Mouse (Mus musculus) kidney, postnatal 36 days (tissue): Measurements from ENCODE around the gene Ddx23.

Source experiments
- DNase-seq, 2 experiments: peaks; one replicate each; pipeline ENCODE4 v3.0.0; 2021 to 2022; ENCODE audit warnings: mixed read lengths in 2 of 2

Gene Ddx23

GRCm38 (mm10) chr15:98632107-98632744 is 30.5 kb downstream of the Ddx23 start:
- DNase-seq: peak; percentile 77 to 81

DNA sequence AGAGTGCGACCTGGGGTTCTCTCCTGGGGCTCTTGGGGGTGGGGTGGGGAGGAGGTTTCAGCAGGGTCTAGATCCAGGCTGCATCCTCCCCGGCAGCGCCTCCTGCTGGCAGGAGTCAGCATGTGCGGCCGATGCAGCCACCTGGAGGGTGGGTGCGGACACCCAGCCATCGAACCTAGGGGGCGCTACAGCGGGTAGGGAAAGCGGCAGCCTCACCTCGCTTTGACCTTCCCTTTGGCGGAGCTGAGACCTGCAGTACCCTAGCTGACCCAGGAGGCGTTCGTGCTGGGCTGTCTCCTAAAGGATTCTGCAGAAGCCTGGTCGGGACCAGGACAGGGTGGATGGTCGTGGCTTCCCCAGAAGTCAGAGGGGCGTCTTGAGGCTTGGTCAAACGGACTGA is 31.2 kb downstream of the Ddx23 start:
- peak; percentile 56 to 87 for DNase-seq

DNA sequence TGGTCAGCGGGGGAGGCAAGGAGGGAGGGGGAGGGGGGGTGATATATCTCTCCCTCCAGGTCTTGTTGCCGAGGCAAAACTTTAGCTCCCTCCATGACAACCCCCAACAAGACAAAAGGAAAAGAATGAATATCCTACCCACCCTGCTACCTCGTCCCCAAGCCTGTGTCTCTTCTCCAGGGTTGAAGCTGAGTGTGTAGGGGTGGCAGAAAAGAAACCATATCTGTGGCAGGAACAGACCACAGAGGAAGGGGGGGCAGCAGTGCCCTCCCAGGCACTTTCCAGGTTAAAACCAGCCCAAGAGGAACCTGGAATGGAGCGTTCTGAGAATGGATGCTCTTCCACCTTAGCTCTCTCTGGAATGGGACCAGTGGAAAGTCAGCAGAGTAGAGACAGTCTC is 32.2 kb downstream of the Ddx23 start, which contains the start of gene Cacnb3:
Cacnb3 (plus strand) TSS at position 301 of the 400 bp plus-strand sequence.
- no peak for DNase-seq

DNA sequence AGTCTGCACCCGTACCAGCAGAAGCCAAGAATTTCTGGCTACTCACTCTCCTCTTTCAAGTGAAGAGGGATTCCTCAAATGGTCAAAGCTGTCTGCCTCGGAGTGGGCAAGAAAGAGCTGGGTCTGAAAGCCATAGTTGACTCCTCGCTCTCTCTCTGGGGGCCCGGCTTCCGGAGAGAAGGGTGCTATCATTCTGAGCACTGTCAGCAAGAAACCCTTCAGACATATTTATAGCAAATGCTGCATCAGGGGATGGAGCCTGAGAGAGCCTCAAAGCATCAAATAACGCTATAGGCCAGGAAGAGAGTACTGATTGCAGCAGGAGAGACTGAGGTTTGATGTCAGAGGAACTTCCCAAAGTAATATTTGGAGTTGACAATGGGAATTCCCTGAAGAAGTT is 33.2 kb downstream of the Ddx23 start:
- no peak for DNase-seq

DNA sequence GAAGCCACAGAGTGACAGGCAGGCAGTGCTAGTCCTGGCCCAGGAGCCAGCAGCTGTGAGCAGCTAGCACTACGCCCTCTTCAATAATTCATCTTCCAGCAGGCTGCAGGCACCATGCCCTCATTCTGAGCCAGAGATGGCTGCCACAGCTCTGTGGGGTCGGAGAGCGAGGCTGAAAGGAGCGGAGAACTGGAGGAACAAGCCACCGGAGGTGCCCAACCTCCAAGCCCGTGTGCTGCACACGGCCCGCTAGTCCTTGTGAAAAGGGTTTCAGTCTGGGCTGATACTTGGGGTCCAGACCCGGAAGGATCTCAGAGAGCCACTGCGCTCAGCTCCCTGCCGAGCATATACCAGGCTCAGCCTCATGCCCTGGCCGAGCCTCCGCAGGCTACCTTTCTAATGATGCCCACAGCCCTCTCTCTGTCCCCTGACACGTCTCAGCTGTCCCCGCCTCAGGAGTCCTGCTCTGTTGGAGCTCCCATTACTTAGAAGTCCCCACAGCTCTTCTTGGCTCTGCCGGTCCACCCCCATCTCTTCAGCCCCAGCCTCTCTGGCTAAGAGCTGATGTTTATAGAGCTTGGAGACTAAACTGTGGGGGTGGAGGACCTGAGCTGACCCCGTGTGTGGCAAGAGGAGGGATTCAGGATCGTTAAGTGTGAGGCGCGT is 34.0 kb downstream of the Ddx23 start:
- DNase-seq: no peak

- DNase-seq: no peak
Observed at GRCm38 (mm10) chr15:98626487-98627212, 36.0 kb downstream of the Ddx23 start.

GRCm38 (mm10) chr15:98626078-98626477 is 36.6 kb downstream of the Ddx23 start:
- peak in 1 of 2 experiments; percentile 27 for DNase-seq

DNA sequence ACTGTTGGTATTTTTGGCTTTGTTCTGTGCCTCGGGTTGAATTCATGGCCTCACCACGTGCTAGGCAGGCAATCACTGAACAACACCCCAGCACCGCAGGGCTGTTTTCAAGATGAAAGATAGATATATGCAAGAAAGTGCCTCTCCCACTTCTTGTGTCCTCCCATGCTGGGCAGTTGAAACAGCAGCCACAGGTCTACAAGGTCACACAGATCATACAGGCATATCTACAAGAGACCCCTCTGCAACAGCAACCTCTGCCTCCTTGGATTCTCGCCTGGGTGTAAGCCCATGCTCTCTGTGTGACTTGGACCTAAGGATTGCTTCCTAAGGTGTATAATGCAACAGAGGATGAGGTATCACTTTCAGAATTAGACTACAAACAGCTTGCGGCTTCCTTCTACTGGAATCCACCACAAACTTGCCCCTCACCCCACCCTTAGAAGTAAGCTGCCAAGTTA is 39.3 kb downstream of the Ddx23 start:
- no peak for DNase-seq

DNA sequence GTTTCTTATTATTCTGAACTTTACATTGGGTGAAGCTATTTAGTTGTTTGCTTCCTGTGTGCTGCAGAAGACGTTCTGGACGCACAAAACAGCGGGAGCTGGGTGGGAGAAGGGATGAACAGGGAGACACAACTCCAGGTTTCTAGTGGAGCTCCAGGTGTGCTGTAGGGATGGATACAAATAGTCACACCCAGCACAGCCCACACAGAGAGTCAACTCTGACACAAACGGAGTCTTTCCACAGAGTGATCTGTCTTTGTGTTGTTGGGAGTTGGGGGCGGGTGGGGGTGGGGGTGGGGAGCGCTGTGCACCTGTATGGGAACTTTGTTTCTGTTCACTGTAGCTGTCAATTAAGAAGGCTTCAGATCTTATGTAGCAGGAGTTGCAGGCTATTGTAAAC is 40.0 kb downstream of the Ddx23 start:
- DNase-seq: no peak

DNA sequence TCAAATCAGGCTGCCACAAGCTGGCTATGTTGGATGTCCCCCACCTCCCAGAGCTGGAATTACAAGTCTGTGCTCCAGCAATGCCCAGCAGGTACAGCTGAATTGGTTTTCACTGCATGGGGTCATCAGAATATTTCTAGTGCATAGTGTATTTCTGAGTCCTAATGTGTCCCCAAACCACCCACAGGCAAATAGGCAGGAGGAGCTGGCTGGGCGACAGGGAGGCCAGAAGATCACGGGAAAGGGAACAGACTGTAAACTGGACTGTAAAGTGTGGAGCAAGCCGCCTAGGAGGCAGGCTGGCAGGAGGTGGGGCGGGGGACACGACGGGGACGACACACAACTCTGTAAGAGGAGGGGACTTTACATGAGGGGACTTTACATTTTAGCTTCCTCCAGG is 40.5 kb downstream of the Ddx23 start:
- peak; percentile 50 to 58 for DNase-seq

- peak; percentile 62 to 84 for DNase-seq
Observed at GRCm38 (mm10) chr15:98617176-98617537, 45.5 kb downstream of the Ddx23 start.

GRCm38 (mm10) chr15:98616362-98617175 is 46.1 kb downstream of the Ddx23 start:
- DNase-seq: peak; percentile 53 to 60

- no peak for DNase-seq
Observed at GRCm38 (mm10) chr15:98615751-98616150, 46.9 kb downstream of the Ddx23 start.

DNA sequence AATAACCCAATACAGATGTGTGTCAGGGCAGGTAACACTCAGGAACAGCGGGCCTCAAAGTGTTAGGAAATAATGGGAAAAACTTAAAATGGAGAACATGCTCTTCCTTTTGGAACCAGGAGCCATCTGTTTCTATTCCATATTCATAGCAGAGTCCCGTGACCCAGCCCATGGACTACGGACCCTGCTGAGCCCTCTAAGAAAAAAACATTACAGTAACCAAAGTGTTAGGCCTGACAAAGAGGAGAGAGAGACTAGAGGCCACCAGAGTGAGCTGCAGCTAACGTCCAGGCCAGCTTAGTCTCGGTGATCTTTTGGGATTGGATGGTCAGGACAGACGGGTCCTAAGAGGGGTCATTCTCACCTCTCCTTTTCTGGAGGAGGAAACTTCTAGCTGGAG is 47.7 kb downstream of the Ddx23 start:
- peak; percentile 65 to 66 for DNase-seq

- DNase-seq: peak; percentile 77 to 83
Observed at GRCm38 (mm10) chr15:98614551-98614950, 48.1 kb downstream of the Ddx23 start.

GRCm38 (mm10) chr15:98612229-98612628 is 50.5 kb downstream of the Ddx23 start:
- DNase-seq: no peak

GRCm38 (mm10) chr15:98610131-98610633 is 52.5 kb downstream of the Ddx23 start:
- DNase-seq: no peak

DNA sequence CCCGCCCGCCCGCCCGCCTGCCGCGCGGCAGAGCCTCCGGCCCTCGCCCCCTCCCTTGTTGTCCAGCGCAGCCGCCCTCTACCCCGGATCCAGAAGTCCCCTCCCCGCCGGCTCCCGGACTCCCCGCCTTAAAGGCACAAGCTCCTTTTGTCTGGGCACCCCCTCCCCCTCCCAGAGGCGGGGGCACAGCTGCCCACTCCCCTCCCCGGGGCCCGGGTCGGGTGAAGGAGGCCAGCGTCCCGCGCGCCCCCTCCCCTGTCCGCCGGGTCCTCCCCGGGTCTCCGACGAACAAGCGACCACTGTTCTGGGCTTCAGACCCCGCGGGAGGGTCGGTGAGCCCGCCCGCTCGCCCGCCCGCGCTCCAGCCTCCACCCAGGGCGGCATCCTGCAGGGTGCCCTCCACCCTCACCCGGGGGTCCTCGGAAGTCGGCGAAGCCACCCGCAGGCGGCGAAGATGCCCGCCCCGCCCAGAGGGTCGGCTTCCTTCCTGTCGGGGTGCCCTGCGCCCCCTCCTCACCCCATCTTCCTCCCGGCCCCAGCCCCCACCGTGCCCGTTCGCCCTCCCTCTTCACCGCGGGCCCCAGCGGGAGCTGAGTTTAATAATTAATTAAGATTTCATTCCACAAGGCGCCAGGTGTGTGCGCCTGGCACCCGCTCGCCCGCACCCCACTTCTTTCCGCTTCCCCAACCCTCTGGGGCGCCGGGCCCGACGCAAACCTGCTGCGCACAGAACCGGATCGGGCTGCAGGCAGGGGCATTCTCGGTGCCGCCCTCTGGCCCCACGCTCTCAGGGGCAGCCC is 53.2 kb downstream of the Ddx23 start, which contains the start of gene Adcy6:
Adcy6 (minus strand) TSS at position 746 of the 800 bp plus-strand sequence.
- DNase-seq: peak; percentile 92 to 93

GRCm38 (mm10) chr15:98608784-98609250 is 53.9 kb downstream of the Ddx23 start:
- DNase-seq: peak in 1 of 2 experiments; percentile 47

DNA sequence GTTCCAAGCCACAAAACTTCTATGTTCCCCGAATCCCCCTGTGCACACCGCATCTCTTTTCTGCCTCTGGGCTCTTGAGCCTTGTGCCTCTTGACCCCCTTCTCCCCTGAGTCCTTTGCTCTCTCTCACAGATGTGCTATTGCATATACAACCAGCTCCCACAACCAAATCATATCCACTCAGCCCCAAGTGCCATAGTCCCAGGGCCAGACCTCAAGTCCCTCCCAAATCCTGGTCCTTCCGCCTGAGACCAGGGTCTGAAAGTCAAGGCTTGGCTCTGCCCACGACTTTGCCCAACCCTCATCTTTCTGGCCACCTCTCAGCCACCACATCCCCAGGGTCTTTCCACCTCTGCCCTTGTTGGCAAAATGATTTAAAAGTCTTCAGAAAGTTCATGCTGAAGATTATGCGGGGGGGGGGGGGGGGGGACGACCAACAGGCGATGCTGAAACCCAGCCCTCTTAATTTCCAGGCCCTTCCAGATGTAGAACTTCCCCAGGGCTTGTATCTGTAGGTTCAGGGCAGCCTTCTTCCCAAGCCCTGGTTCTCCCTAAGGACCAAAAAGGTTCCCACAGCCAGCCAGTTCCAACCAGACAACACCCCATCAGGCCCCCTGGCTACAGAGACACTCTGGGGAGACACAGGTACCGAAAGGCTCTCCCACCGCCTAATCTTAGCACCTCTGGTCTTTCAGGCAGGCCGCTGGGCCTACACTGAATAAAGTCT is 54.5 kb downstream of the Ddx23 start:
- peak in 1 of 2 experiments; percentile 42 for DNase-seq

DNA sequence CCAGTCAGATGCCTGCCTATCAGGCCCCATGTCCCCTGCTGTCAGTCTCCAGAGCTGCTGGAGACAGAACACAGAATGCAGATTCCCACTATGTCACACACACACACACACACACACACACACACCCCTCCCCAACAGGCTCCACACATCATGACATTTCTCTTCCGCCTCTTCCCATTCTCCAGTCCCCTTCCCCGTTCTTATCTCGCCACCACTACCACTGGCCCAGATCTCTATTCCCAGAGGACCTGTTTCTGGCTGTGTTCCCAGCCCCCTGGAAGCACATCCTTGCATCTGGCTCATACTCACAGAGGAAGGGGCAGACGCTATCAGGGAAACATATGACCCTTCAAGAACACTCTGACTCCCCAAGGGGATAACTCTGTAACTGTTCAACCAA is 55.1 kb downstream of the Ddx23 start:
- DNase-seq: peak; percentile 85 to 87
